Mouse (Mus musculus): ENCODE data around the gene Rpl36. TPM values are rescaled to one million over a fixed set of nuclear protein-coding genes. Genes with fewer than 3 reads are reported as not detected.

Rpl36 gene
- polyA plus RNA-seq, 1 experiment = 1,820 TPM

- peaks cover 5% of the 10 kb centered on the region for H3K36me3 ChIP-seq (ENCODE audit: control insufficient read depth, insufficient read depth, low read length)
These were observed 30.1 kb upstream of the Rpl36 start for GRCm38 (mm10) chr17:56583071-56583470.

GRCm38 (mm10) chr17:56583611-56584256 is 29.5 kb upstream of the Rpl36 start:
- peak overlapping the region; percentile 99 for H3K4me3 ChIP-seq (ENCODE audit: control insufficient read depth, low read depth, low read length)
- peaks cover 7% of the 10 kb centered on the region for H3K36me3 ChIP-seq (ENCODE audit: control insufficient read depth, insufficient read depth, low read length)
- H3K27ac ChIP-seq (ENCODE audit: control insufficient read depth, insufficient read depth, low read depth, low read length) = peak overlapping the region; percentile 97
- peaks cover 11% of the 10 kb centered on the region for H3K4me1 ChIP-seq (ENCODE audit: control insufficient read depth, insufficient read depth, low read length)
- TF ChIP-seq CTCF (IDR thresholded peaks at IDR 0.05; ENCODE audit: control insufficient read depth, insufficient read depth, insufficient replicate concordance, low read depth, low read length) = no peak
- TF ChIP-seq POLR2A (IDR thresholded peaks at IDR 0.05; ENCODE audit: control insufficient read depth, low read depth, low read length) = no peak
- no peaks in the 10 kb centered on the region for H3K27me3 ChIP-seq (ENCODE audit: control insufficient read depth, insufficient read depth, low read length)

More at GRCm38 (mm10) chr17:56583071-56583470, 30.1 kb upstream of the Rpl36 start:
- no peak for TF ChIP-seq POLR2A (IDR thresholded peaks at IDR 0.05; ENCODE audit: control insufficient read depth, low read depth, low read length)
- no peak for TF ChIP-seq CTCF (IDR thresholded peaks at IDR 0.05; ENCODE audit: control insufficient read depth, insufficient read depth, insufficient replicate concordance, low read depth, low read length)
- peak overlapping the region; percentile 43 for H3K27ac ChIP-seq (ENCODE audit: control insufficient read depth, insufficient read depth, low read depth, low read length)
- peaks cover 11% of the 10 kb centered on the region for H3K4me1 ChIP-seq (ENCODE audit: control insufficient read depth, insufficient read depth, low read length)
- no peaks in the 10 kb centered on the region for H3K27me3 ChIP-seq (ENCODE audit: control insufficient read depth, insufficient read depth, low read length)
- peak overlapping the region; percentile 99 for H3K4me3 ChIP-seq (ENCODE audit: control insufficient read depth, low read depth, low read length)

DNA sequence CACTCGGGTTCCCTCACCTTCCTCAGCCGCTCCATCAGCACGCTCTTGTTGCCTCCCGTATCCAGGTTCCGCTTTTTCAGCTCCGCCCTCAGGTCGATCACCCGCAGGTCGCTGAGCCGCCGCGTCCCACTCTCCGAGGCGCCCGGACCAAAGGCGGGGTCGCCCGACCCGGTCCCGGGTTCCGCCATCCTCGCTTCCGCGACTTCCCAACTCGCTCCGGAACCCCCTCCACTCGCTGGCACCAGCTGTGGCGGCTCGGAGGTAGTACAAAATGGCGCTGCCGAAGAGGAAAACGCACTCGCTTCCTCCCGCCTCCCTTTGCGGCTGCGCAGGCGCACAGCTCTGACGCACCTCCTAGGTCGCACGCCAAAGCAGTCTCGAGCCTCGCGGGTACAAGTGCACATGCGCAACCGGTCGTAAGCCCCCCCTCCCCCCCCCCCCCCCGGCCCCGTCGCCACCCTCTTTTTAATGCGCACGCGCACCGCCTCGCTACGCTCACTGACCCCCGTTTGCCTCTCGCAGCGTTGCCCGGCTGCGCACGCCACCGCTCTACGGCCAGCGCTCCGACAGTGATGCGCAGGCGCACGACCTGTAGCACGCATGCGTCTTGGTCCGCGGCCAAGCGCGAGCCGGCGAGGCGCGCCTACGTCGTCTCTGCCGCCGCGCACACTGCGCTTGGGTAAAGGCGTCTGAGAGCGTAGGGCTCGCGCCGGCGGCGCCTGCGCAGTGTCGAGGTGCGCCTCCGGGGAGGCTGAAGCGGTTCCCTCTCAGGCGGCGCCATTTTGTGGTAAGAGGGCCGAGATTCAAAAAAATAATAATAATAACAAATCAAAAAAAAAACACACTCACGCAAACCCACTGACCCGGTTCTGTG is 28.7 kb upstream of the Rpl36 start, which contains the start of the genes Safb2 and Safb:
Gene Safb2, minus strand, starts transcription at position 329 of the 874 bp plus-strand sequence.
Gene Safb, plus strand, starts transcription at position 569 of the 874 bp plus-strand sequence.
- TF ChIP-seq CTCF (IDR thresholded peaks at IDR 0.05; ENCODE audit: control insufficient read depth, insufficient read depth, insufficient replicate concordance, low read depth, low read length) (0 out of 2 replicates have a peak, but pooled peaks have one; percentile 4), POLR2A (IDR thresholded peaks at IDR 0.05; ENCODE audit: control insufficient read depth, low read depth, low read length) (peak; percentile 85)
- peak within 1 kb of the TSS; percentile 99 for H3K27ac ChIP-seq (ENCODE audit: control insufficient read depth, insufficient read depth, low read depth, low read length)
- H3K4me1 ChIP-seq (ENCODE audit: control insufficient read depth, insufficient read depth, low read length) = peaks cover 11% of the 10 kb centered on the region
- peak within 1 kb of the TSS; percentile 99 for H3K4me3 ChIP-seq (ENCODE audit: control insufficient read depth, low read depth, low read length)
- no peaks in the 10 kb centered on the region for H3K27me3 ChIP-seq (ENCODE audit: control insufficient read depth, insufficient read depth, low read length)
- peaks cover 8% of the 10 kb centered on the region for H3K36me3 ChIP-seq (ENCODE audit: control insufficient read depth, insufficient read depth, low read length)

GRCm38 (mm10) chr17:56585171-56585821 is 27.9 kb upstream of the Rpl36 start:
- Histone ChIP-seq H3K27me3 (ENCODE audit: control insufficient read depth, insufficient read depth, low read length) (no peaks in the 10 kb centered on the region), H3K4me3 (ENCODE audit: control insufficient read depth, low read depth, low read length) (peak overlapping the region; percentile 99), H3K27ac (ENCODE audit: control insufficient read depth, insufficient read depth, low read depth, low read length) (peak overlapping the region; percentile 99), H3K4me1 (ENCODE audit: control insufficient read depth, insufficient read depth, low read length) (peaks cover 11% of the 10 kb centered on the region), H3K36me3 (ENCODE audit: control insufficient read depth, insufficient read depth, low read length) (peaks cover 11% of the 10 kb centered on the region)
- TF ChIP-seq CTCF (IDR thresholded peaks at IDR 0.05; ENCODE audit: control insufficient read depth, insufficient read depth, insufficient replicate concordance, low read depth, low read length) (no peak), POLR2A (IDR thresholded peaks at IDR 0.05; ENCODE audit: control insufficient read depth, low read depth, low read length) (no peak)

GRCm38 (mm10) chr17:56587773-56588172 is 25.4 kb upstream of the Rpl36 start:
- Histone ChIP-seq H3K27ac (ENCODE audit: control insufficient read depth, insufficient read depth, low read depth, low read length) (no peak overlapping the region), H3K36me3 (ENCODE audit: control insufficient read depth, insufficient read depth, low read length) (peaks cover 9% of the 10 kb centered on the region)
- no peak for TF ChIP-seq POLR2A (IDR thresholded peaks at IDR 0.05; ENCODE audit: control insufficient read depth, low read depth, low read length)
- no peak for TF ChIP-seq CTCF (IDR thresholded peaks at IDR 0.05; ENCODE audit: control insufficient read depth, insufficient read depth, insufficient replicate concordance, low read depth, low read length)

DNA sequence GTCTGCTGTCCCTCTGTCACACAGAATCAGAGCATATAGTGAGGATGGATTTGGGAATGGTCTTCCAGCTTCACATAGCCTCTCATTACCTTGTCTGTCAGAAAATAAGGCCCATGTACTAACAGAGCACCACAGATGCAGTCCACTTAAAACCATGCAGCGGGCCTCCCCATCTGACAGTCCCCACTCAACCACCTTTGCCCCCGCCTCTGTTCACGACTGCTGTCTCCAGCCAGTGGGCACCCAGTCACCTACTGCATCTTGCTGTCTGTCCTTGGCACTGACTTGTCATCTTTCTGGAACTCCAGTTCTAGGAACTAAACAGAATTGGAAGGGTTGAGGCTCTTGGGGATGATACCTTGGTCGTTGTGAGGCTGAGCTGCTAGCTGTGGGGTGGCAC is 24.3 kb upstream of the Rpl36 start:
- Histone ChIP-seq H3K4me3 (ENCODE audit: control insufficient read depth, low read depth, low read length) (no peak overlapping the region), H3K36me3 (ENCODE audit: control insufficient read depth, insufficient read depth, low read length) (peaks cover 9% of the 10 kb centered on the region), H3K27me3 (ENCODE audit: control insufficient read depth, insufficient read depth, low read length) (no peaks in the 10 kb centered on the region), H3K4me1 (ENCODE audit: control insufficient read depth, insufficient read depth, low read length) (no peaks in the 10 kb centered on the region; the same call in 1 of the 2 replicates), H3K27ac (ENCODE audit: control insufficient read depth, insufficient read depth, low read depth, low read length) (peak overlapping the region; percentile 11; the same call in 1 of the 2 replicates)
- TF ChIP-seq POLR2A (IDR thresholded peaks at IDR 0.05; ENCODE audit: control insufficient read depth, low read depth, low read length) = no peak
- no peak for TF ChIP-seq CTCF (IDR thresholded peaks at IDR 0.05; ENCODE audit: control insufficient read depth, insufficient read depth, insufficient replicate concordance, low read depth, low read length)

More at GRCm38 (mm10) chr17:56587773-56588172, 25.4 kb upstream of the Rpl36 start:
- Histone ChIP-seq H3K27me3 (ENCODE audit: control insufficient read depth, insufficient read depth, low read length) (no peaks in the 10 kb centered on the region), H3K4me1 (ENCODE audit: control insufficient read depth, insufficient read depth, low read length) (peaks cover 7% of the 10 kb centered on the region), H3K4me3 (ENCODE audit: control insufficient read depth, low read depth, low read length) (no peak overlapping the region)

All from testis, adult 2 months (tissue).